Mouse (Mus musculus) heart, embryonic 13.5 days (tissue): ENCODE measurements around the gene Mlec. TPM values are rescaled to one million over a fixed set of nuclear protein-coding genes. Genes with fewer than 3 reads are reported as not detected.
A peak's percentile ranks its signal among the peaks of the same experiment; 100 is the strongest.

ENCODE experiments used
- ATAC-seq: fragments of 200-750 bp; cut with Nextera tagmentation; 2 replicates; pipeline ENCODE4 v1.8.0; 2017; ENCODE audit warnings: moderate TSS enrichment; ENCODE audit not compliant: insufficient number of reproducible peaks, low FRiP score, low TSS enrichment; ENCODE audit errors: extremely low read depth
- H3K27ac ChIP-seq: fragments of 300-500 bp; sonication (generic); replicated peaks from 2 replicates; pipeline ENCODE4 v1.5.1; 2015; ENCODE audit warnings: moderate library complexity, mild to moderate bottlenecking, inconsistent platforms
- H3K27me3 ChIP-seq: fragments of 300-500 bp; sonication (generic); replicated peaks from 2 replicates; pipeline ENCODE4 v1.6.1; 2015; ENCODE audit warnings: mild to moderate bottlenecking, inconsistent platforms
- H3K36me3 ChIP-seq: fragments of 300-500 bp; sonication (generic); 2 replicates; pipeline ENCODE4 v1.6.1; 2015; ENCODE audit warnings: mild to moderate bottlenecking, inconsistent platforms
- H3K4me1 ChIP-seq: fragments of 300-500 bp; sonication (generic); 2 replicates; pipeline ENCODE4 v1.6.1; 2015; ENCODE audit warnings: inconsistent platforms
- H3K4me2 ChIP-seq: fragments of 300-500 bp; sonication (generic); 2 replicates; pipeline ENCODE4 v1.6.1; 2015; ENCODE audit warnings: inconsistent platforms, mild to moderate bottlenecking, moderate library complexity
- H3K4me3 ChIP-seq: fragments of 300-500 bp; sonication (generic); 2 replicates; pipeline ENCODE4 v1.5.1; 2015; ENCODE audit warnings: moderate library complexity, mild to moderate bottlenecking, inconsistent platforms
- H3K9ac ChIP-seq: fragments of 300-500 bp; sonication (generic); 2 replicates; pipeline ENCODE4 v1.6.1; 2015; ENCODE audit warnings: inconsistent platforms, mild to moderate bottlenecking, moderate library complexity
- H3K9me3 ChIP-seq: fragments of 300-500 bp; sonication (generic); 2 replicates; pipeline ENCODE4 v1.6.1; 2016; ENCODE audit warnings: inconsistent platforms
- WGBS: fragments of 180-500 bp; shearing (Covaris S2); methylation state at CpG from one replicate; pipeline ENCODE4 v1.1.7; 2015; ENCODE audit warnings: mixed read lengths; 5-methylcytosine and 5-hydroxymethylcytosine counted together
- polyA plus RNA-seq: library from polyadenylated mRNA; unstranded; fragments of >200 nt; fragmentation: Nextera tagmentation; extraction: Ambion mirVana; gene quantifications from 2 replicates; pipeline ENCODE4 v1.2.1, GENCODE M21; 2015

Mlec gene
- polyA plus RNA-seq, result 65.8 and 71.6 TPM in 2 replicates

- H3K27me3 ChIP-seq, result no peaks in the 10 kb centered on the region
- H3K9me3 ChIP-seq, result no peaks in the 10 kb centered on the region
- peak within 1 kb of the TSS; percentile 78 for H3K4me3 ChIP-seq
- under 1% methylated on average over 69 of the region's 78 CpGs for WGBS
- H3K4me2 ChIP-seq, result peak within 1 kb of the TSS; percentile 82
- H3K27ac ChIP-seq, result peak within 1 kb of the TSS; percentile 97
- H3K4me1 ChIP-seq, result peaks cover 49% of the 10 kb centered on the region
- H3K9ac ChIP-seq, result peak within 1 kb of the TSS; percentile 96
- peak; percentile 95 for ATAC-seq
- H3K36me3 ChIP-seq, result peaks cover 2% of the 10 kb centered on the region; the same call in 1 of the 2 replicates
Observed at GRCm38 (mm10) chr5:115158040-115158983, at the start of gene Mlec. TSS of gene Mlec (minus strand) at chr5:115158179.

- H3K27me3 ChIP-seq, result peaks cover 42% of the 10 kb centered on the region
- no peak overlapping the region for H3K4me3 ChIP-seq
- no peak for ATAC-seq
- H3K9me3 ChIP-seq, result no peaks in the 10 kb centered on the region
- H3K36me3 ChIP-seq, result no peaks in the 10 kb centered on the region
- peaks cover 25% of the 10 kb centered on the region for H3K4me1 ChIP-seq
- WGBS, result 60% methylated on average over 5 of the region's 5 CpGs
- no peak overlapping the region for H3K27ac ChIP-seq
- H3K4me2 ChIP-seq, result no peak overlapping the region
- H3K9ac ChIP-seq, result no peak overlapping the region
Observed at GRCm38 (mm10) chr5:115207244-115207643, 49.3 kb upstream of the Mlec start.

- ATAC-seq, result no peak
- no peaks in the 10 kb centered on the region for H3K9me3 ChIP-seq
- H3K4me3 ChIP-seq, result peak overlapping the region; percentile 49
- H3K4me1 ChIP-seq, result peaks cover 16% of the 10 kb centered on the region
- peak overlapping the region; percentile 75 for H3K4me2 ChIP-seq
- peaks cover 42% of the 10 kb centered on the region for H3K27me3 ChIP-seq
- 5% methylated on average over 31 of the region's 31 CpGs for WGBS
- H3K9ac ChIP-seq, result peak overlapping the region; percentile 73
- no peak overlapping the region for H3K27ac ChIP-seq
- no peaks in the 10 kb centered on the region for H3K36me3 ChIP-seq
Observed at GRCm38 (mm10) chr5:115204562-115205311, 46.8 kb upstream of the Mlec start.

- 17% methylated on average over 23 of the region's 23 CpGs for WGBS
- Histone ChIP-seq H3K9me3 (no peaks in the 10 kb centered on the region), H3K9ac (peak overlapping the region; percentile 73), H3K27me3 (peaks cover 42% of the 10 kb centered on the region), H3K4me2 (peak overlapping the region; percentile 75), H3K27ac (no peak overlapping the region), H3K36me3 (no peaks in the 10 kb centered on the region), H3K4me3 (peak overlapping the region; percentile 49), H3K4me1 (peaks cover 16% of the 10 kb centered on the region)
- no peak for ATAC-seq
Observed at GRCm38 (mm10) chr5:115203735-115204561, 46.0 kb upstream of the Mlec start.

GRCm38 (mm10) chr5:115194626-115195221 is 36.7 kb upstream of the Mlec start:
- H3K4me1 ChIP-seq, result peaks cover 23% of the 10 kb centered on the region
- no peak overlapping the region for H3K27ac ChIP-seq
- no peak overlapping the region for H3K9ac ChIP-seq
- H3K4me2 ChIP-seq, result peak overlapping the region; percentile 99
- WGBS, result 4% methylated on average over 12 of the region's 12 CpGs
- H3K9me3 ChIP-seq, result no peaks in the 10 kb centered on the region
- peak overlapping the region; percentile 62 for H3K4me3 ChIP-seq
- peaks cover 74% of the 10 kb centered on the region for H3K27me3 ChIP-seq
- H3K36me3 ChIP-seq, result no peaks in the 10 kb centered on the region
- no peak for ATAC-seq

GRCm38 (mm10) chr5:115193669-115194625 is 36.0 kb upstream of the Mlec start, which contains the start of gene Cabp1:
TSS of gene Cabp1 (minus strand) at chr5:115194381.
- Histone ChIP-seq H3K4me2 (peak within 1 kb of the TSS; percentile 99), H3K9ac (peak within 1 kb of the TSS; percentile 71), H3K27ac (no peak within 1 kb of the TSS), H3K9me3 (no peaks in the 10 kb centered on the region), H3K27me3 (peaks cover 81% of the 10 kb centered on the region), H3K4me1 (peaks cover 23% of the 10 kb centered on the region), H3K36me3 (no peaks in the 10 kb centered on the region), H3K4me3 (peak within 1 kb of the TSS; percentile 62)
- WGBS, result under 1% methylated on average over 87 of the region's 116 CpGs
- ATAC-seq, result no peak

- Histone ChIP-seq H3K9me3 (peaks cover 4% of the 10 kb centered on the region; the same call in 1 of the 2 replicates), H3K4me1 (peaks cover 23% of the 10 kb centered on the region), H3K36me3 (no peaks in the 10 kb centered on the region), H3K27ac (no peak overlapping the region), H3K4me2 (peak overlapping the region; percentile 99), H3K27me3 (peaks cover 82% of the 10 kb centered on the region), H3K9ac (peak overlapping the region; percentile 71), H3K4me3 (peak overlapping the region; percentile 62)
- WGBS, result under 1% methylated on average over 34 of the region's 34 CpGs
- ATAC-seq, result no peak
Observed at GRCm38 (mm10) chr5:115193226-115193625, 35.2 kb upstream of the Mlec start.

GRCm38 (mm10) chr5:115192828-115193195 is 34.8 kb upstream of the Mlec start:
- Histone ChIP-seq H3K9ac (no peak overlapping the region), H3K9me3 (peaks cover 4% of the 10 kb centered on the region; the same call in 1 of the 2 replicates), H3K27me3 (peaks cover 84% of the 10 kb centered on the region), H3K27ac (no peak overlapping the region), H3K4me1 (peaks cover 23% of the 10 kb centered on the region), H3K4me3 (peak overlapping the region; percentile 62), H3K4me2 (peak overlapping the region; percentile 99), H3K36me3 (no peaks in the 10 kb centered on the region)
- ATAC-seq, result no peak
- 14% methylated on average over 7 of the region's 7 CpGs for WGBS

- no peak for ATAC-seq
- no peaks in the 10 kb centered on the region for H3K36me3 ChIP-seq
- WGBS, result 11% methylated on average over 29 of the region's 29 CpGs
- peaks cover 4% of the 10 kb centered on the region; the same call in 1 of the 2 replicates for H3K9me3 ChIP-seq
- no peak overlapping the region for H3K27ac ChIP-seq
- peaks cover 89% of the 10 kb centered on the region for H3K27me3 ChIP-seq
- peaks cover 28% of the 10 kb centered on the region for H3K4me1 ChIP-seq
- peak overlapping the region; percentile 12; the same call in 1 of the 2 replicates for H3K4me3 ChIP-seq
- no peak overlapping the region for H3K4me2 ChIP-seq
- no peak overlapping the region for H3K9ac ChIP-seq
Observed at GRCm38 (mm10) chr5:115191880-115192827, 34.2 kb upstream of the Mlec start.
